Mouse (Mus musculus): ENCODE measurements at regions not wholly inside any gene's neighbourhood (a gene's known extent, or its start where the extent isn't known, plus 50 kb on each side); places are given as distances from the start of the nearest gene placed in this dataset.

GRCm38 (mm10) chr11:22694829-22695228 is 165.9 kb downstream of the B3gnt2 start:
- no peak for TF ChIP-seq CTCF (IDR thresholded peaks at IDR 0.05; ENCODE audit: extremely low read depth, insufficient read length, insufficient replicate concordance, low read depth, low read length)
- TF ChIP-seq POLR2A (IDR thresholded peaks at IDR 0.05; ENCODE audit: low read depth, low read length), result no peak
